9 mouse cellular contexts compared by ENCODE assay signal in genomic region chr16:91995459-91996190, GRCm38 (mm10).
DNase-seq lines count a peak whose midpoint lies in the region; ATAC-seq lines count a peak whose summit lies in the region.
"Had no signal": no experiment of that assay in that cellular context is flagged by ENCODE, and none has a peak within 500 bp of the region (broad histone marks: within the 10 kb centered on the region; RNA-seq: fewer than 3 reads in every experiment).

No protein-coding gene starts in this region.

- H3K9me3 ChIP-seq in heart, embryonic 15.5 days (replicated peaks): no peaks in the 10 kb centered on the region
- no peaks in the 10 kb centered on the region for H3K9me3 ChIP-seq in hindbrain, embryonic 11.5 days (ENCODE audit: control insufficient read depth, low read length)
- no peaks in the 10 kb centered on the region for H3K9me3 ChIP-seq in midbrain, embryonic 12.5 days

- H3K9ac ChIP-seq in heart, embryonic 15.5 days: no peak overlapping the region
- H3K9ac ChIP-seq in hindbrain, embryonic 11.5 days (ENCODE audit: low read depth, low read length): peak overlapping the region; percentile 28; the same call in 1 of the 2 replicates
- no peak overlapping the region for H3K9ac ChIP-seq in midbrain, embryonic 12.5 days (replicated peaks)

- DNase-seq in heart, postnatal 4 days: no peak
- DNase-seq in cerebellum, postnatal 10 days: peak; percentile 36 to 51
- peak; percentile 46 for DNase-seq in hindbrain, embryonic 11.5 days (ENCODE audit: low spot score)
- DNase-seq in layer of hippocampus, postnatal 10 days (ENCODE audit: low spot score in 2 of 2): peak; percentile 13 to 26
- no peak for DNase-seq in T-cell, adult 2 months (ENCODE audit: low spot score)
- DNase-seq in natural killer cell, adult 2 months (ENCODE audit: low spot score in 2 of 2): no peak

- no peaks in the 10 kb centered on the region for H3K36me3 ChIP-seq in heart, embryonic 15.5 days
- H3K36me3 ChIP-seq in hindbrain, embryonic 11.5 days (ENCODE audit: control insufficient read depth, insufficient read depth, low read length): no peaks in the 10 kb centered on the region
- H3K36me3 ChIP-seq in midbrain, embryonic 12.5 days: no peaks in the 10 kb centered on the region

- H3K4me1 ChIP-seq in heart, embryonic 15.5 days (replicated peaks): peaks cover 12% of the 10 kb centered on the region
- no peaks in the 10 kb centered on the region; the same call in 1 of the 2 replicates for H3K4me1 ChIP-seq in hindbrain, embryonic 11.5 days (replicated peaks; ENCODE audit: control insufficient read depth, insufficient read depth, low read length)
- peaks cover 4% of the 10 kb centered on the region; the same call in 1 of the 2 replicates for H3K4me1 ChIP-seq in midbrain, embryonic 12.5 days

- H3K4me2 ChIP-seq in heart, embryonic 15.5 days: peak overlapping the region; percentile 59
- H3K4me2 ChIP-seq in hindbrain, embryonic 11.5 days (replicated peaks; ENCODE audit: low read depth, low read length): peak overlapping the region; percentile 13; the same call in 1 of the 2 replicates
- H3K4me2 ChIP-seq in midbrain, embryonic 12.5 days (replicated peaks): peak overlapping the region; percentile 33

- 2% methylated on average over 13 of the region's 13 CpGs for WGBS in heart, embryonic 15.5 days
- 21% methylated on average over 13 of the region's 13 CpGs for WGBS in hindbrain, embryonic 11.5 days
- 35% methylated on average over 13 of the region's 13 CpGs for WGBS in midbrain, embryonic 12.5 days

- H3K27me3 ChIP-seq in heart, embryonic 15.5 days: no peaks in the 10 kb centered on the region
- H3K27me3 ChIP-seq in hindbrain, embryonic 11.5 days (ENCODE audit: control insufficient read depth, insufficient read depth, low read length): no peaks in the 10 kb centered on the region
- no peaks in the 10 kb centered on the region for H3K27me3 ChIP-seq in midbrain, embryonic 12.5 days

- H3K4me3 ChIP-seq in heart, embryonic 15.5 days: peak overlapping the region; percentile 29; the same call in 1 of the 2 replicates
- no peak overlapping the region for H3K4me3 ChIP-seq in hindbrain, embryonic 11.5 days (ENCODE audit: low read depth, low read length)
- H3K4me3 ChIP-seq in midbrain, embryonic 12.5 days: no peak overlapping the region

- H3K27ac ChIP-seq in heart, embryonic 15.5 days: no peak overlapping the region
- no peak overlapping the region for H3K27ac ChIP-seq in hindbrain, embryonic 11.5 days (ENCODE audit: low read depth, low read length)
- H3K27ac ChIP-seq in midbrain, embryonic 12.5 days (replicated peaks): no peak overlapping the region; the same call in 1 of the 2 replicates
- H3K27ac ChIP-seq: macrophage had no signal

- ATAC-seq in heart, embryonic 15.5 days (replicated peaks; ENCODE audit: insufficient number of reproducible peaks, insufficient read depth, low FRiP score, low read depth): peak; percentile 89
- ATAC-seq in hindbrain, embryonic 11.5 days (ENCODE audit: low FRiP score): peak; percentile 33; the same call in 1 of the 2 replicates
- ATAC-seq in midbrain, embryonic 12.5 days (ENCODE audit: low FRiP score, low read depth): no peak

Comparison
In these comparisons a context has a peak if more than half of its experiments do, and no peak if none do; other contexts are left out.
1. DNase-seq: peak in cerebellum, postnatal 10 days (2 of 2), hindbrain, embryonic 11.5 days (single experiment) and layer of hippocampus, postnatal 10 days (2 of 2); none in heart, postnatal 4 days (single experiment), T-cell, adult 2 months (single experiment) and natural killer cell, adult 2 months (0 of 2).
2. Peak in every context shown above with its lines, with median percentiles within 50 percentile points of each other: H3K4me2 ChIP-seq.